Mouse (Mus musculus) stomach, postnatal 0 days (tissue): ENCODE results near the gene Rhov. TPM values are rescaled to one million over a fixed set of nuclear protein-coding genes. Genes with fewer than 3 reads are reported as not detected.

Experiments
- ATAC-seq: fragments of 200-750 bp; cut with Nextera tagmentation; 2 replicates; pipeline ENCODE4 v1.8.0; 2017; ENCODE audit not compliant: low FRiP score, low TSS enrichment
- DNase-seq: peaks from one replicate; pipeline ENCODE4 v3.0.0-alpha.2; 2016; ENCODE audit warnings: low spot score
- H3K27ac ChIP-seq: fragments of 300-500 bp; sonication (generic); replicated peaks from 2 replicates; pipeline ENCODE4 v1.5.1; 2014; ENCODE audit warnings: mild to moderate bottlenecking, control low read depth
- H3K27me3 ChIP-seq: fragments of 300-500 bp; sonication (generic); 2 replicates; pipeline ENCODE4 v1.6.1; 2014; ENCODE audit warnings: low read length; ENCODE audit not compliant: control insufficient read depth, insufficient read depth
- H3K36me3 ChIP-seq: fragments of 300-500 bp; sonication (generic); 2 replicates; pipeline ENCODE4 v1.6.1; 2014; ENCODE audit warnings: low read length, mixed read lengths; ENCODE audit not compliant: control insufficient read depth, insufficient read depth
- H3K4me1 ChIP-seq: fragments of 300-500 bp; sonication (generic); replicated peaks from 2 replicates; pipeline ENCODE4 v1.6.1; 2014; ENCODE audit warnings: antibody characterized with exemption; ENCODE audit not compliant: control insufficient read depth, insufficient read depth
- H3K4me2 ChIP-seq: fragments of 300-500 bp; sonication (generic); replicated peaks from 2 replicates; pipeline ENCODE4 v1.6.1; 2014; ENCODE audit warnings: low read depth, mild to moderate bottlenecking, control low read depth, moderate library complexity
- H3K4me3 ChIP-seq: fragments of 300-500 bp; sonication (generic); 2 replicates; pipeline ENCODE4 v1.5.1; 2014; ENCODE audit warnings: low read depth, low read length, control low read depth
- H3K9ac ChIP-seq: fragments of 300-500 bp; sonication (generic); 2 replicates; pipeline ENCODE4 v1.6.1; 2014; ENCODE audit warnings: mild to moderate bottlenecking, low read length, control low read depth, mixed read lengths
- H3K9me3 ChIP-seq: fragments of 300-500 bp; sonication (generic); 2 replicates; pipeline ENCODE4 v1.6.1; 2016; ENCODE audit warnings: low read length; ENCODE audit not compliant: control insufficient read depth
- CTCF ChIP-seq: IDR thresholded peaks from 2 replicates; pipeline ENCODE4 v1.5.1; 2016; ENCODE audit warnings: antibody characterized with exemption, low read depth, mild to moderate bottlenecking, moderate library complexity
- EP300 ChIP-seq: optimal IDR thresholded peaks from 2 replicates; pipeline ENCODE3; 2016; ENCODE audit warnings: antibody characterized with exemption
- WGBS: fragments of 180-500 bp; shearing (Covaris S2); extraction: QIAGEN DNeasy Blood & Tissue Kit; methylation state at CpG from one replicate; pipeline ENCODE4 v1.1.7; 2014; 5-methylcytosine and 5-hydroxymethylcytosine counted together
- polyA plus RNA-seq: library from polyadenylated mRNA; unstranded; fragments of >200 nt; fragmentation: Nextera tagmentation; extraction: Ambion mirVana; gene quantifications from 2 replicates; pipeline ENCODE4 v1.2.1, GENCODE M21; 2015

Gene Rhov
- polyA plus RNA-seq, result 17.0 and 19.4 TPM in 2 replicates

GRCm38 (mm10) chr2:119270643-119271331, at the start of gene Rhov:
Gene Rhov (minus strand): TSS chr2:119271272.
- no peaks in the 10 kb centered on the region for H3K4me1 ChIP-seq
- peak within 1 kb of the TSS; percentile 30 for H3K27ac ChIP-seq
- no peak for TF ChIP-seq EP300
- TF ChIP-seq CTCF, result peak; percentile 45
- H3K36me3 ChIP-seq, result no peaks in the 10 kb centered on the region
- peak within 1 kb of the TSS; percentile 95 for H3K4me2 ChIP-seq
- H3K27me3 ChIP-seq, result no peaks in the 10 kb centered on the region
- ATAC-seq (peak; percentile 80), DNase-seq (peak; percentile 88)
- under 1% methylated on average over 45 of the region's 49 CpGs for WGBS
- H3K9ac ChIP-seq, result peak within 1 kb of the TSS; percentile 70
- H3K4me3 ChIP-seq, result peak within 1 kb of the TSS; percentile 55
- H3K9me3 ChIP-seq, result no peaks in the 10 kb centered on the region

- Histone ChIP-seq H3K9me3 (no peaks in the 10 kb centered on the region), H3K27ac (no peak overlapping the region), H3K4me2 (no peak overlapping the region), H3K4me3 (no peak overlapping the region), H3K36me3 (no peaks in the 10 kb centered on the region), H3K4me1 (peaks cover 7% of the 10 kb centered on the region), H3K27me3 (0 out of 2 replicates have a peak, but pooled peaks cover 7% of the 10 kb centered on the region), H3K9ac (no peak overlapping the region)
- ATAC-seq (no peak), DNase-seq (no peak)
- 68% methylated on average over 8 of the region's 8 CpGs for WGBS
- TF ChIP-seq EP300 (no peak), CTCF (no peak)
Measured at GRCm38 (mm10) chr2:119320571-119320970, 49.5 kb upstream of the Rhov start.

GRCm38 (mm10) chr2:119318043-119318710, 47.1 kb upstream of the Rhov start:
- ATAC-seq, result peak; percentile 71
- no peaks in the 10 kb centered on the region for H3K9me3 ChIP-seq
- H3K9ac ChIP-seq, result no peak overlapping the region
- 0 out of 2 replicates have a peak, but pooled peaks cover 4% of the 10 kb centered on the region for H3K27me3 ChIP-seq
- peak overlapping the region; percentile 81 for H3K27ac ChIP-seq
- H3K36me3 ChIP-seq, result no peaks in the 10 kb centered on the region
- H3K4me2 ChIP-seq, result no peak overlapping the region
- peaks cover 7% of the 10 kb centered on the region for H3K4me1 ChIP-seq
- 61% methylated on average over 3 of the region's 3 CpGs for WGBS
- TF ChIP-seq EP300 (no peak), CTCF (no peak)
- DNase-seq, result peak; percentile 62
- no peak overlapping the region for H3K4me3 ChIP-seq

- H3K4me2 ChIP-seq, result no peak overlapping the region
- H3K27ac ChIP-seq, result no peak overlapping the region
- H3K9ac ChIP-seq, result no peak overlapping the region
- no peak overlapping the region for H3K4me3 ChIP-seq
- H3K4me1 ChIP-seq, result no peaks in the 10 kb centered on the region
- no peaks in the 10 kb centered on the region for H3K36me3 ChIP-seq
- ATAC-seq (no peak), DNase-seq (no peak)
- TF ChIP-seq EP300 (no peak), CTCF (no peak)
- no peaks in the 10 kb centered on the region for H3K9me3 ChIP-seq
- H3K27me3 ChIP-seq, result no peaks in the 10 kb centered on the region
- 76% methylated on average over 12 of the region's 12 CpGs for WGBS
Measured at GRCm38 (mm10) chr2:119314742-119315310, 43.8 kb upstream of the Rhov start.

- DNase-seq (no peak), ATAC-seq (no peak)
- Histone ChIP-seq H3K27me3 (no peaks in the 10 kb centered on the region), H3K4me1 (no peaks in the 10 kb centered on the region), H3K4me2 (no peak overlapping the region), H3K9ac (no peak overlapping the region), H3K4me3 (no peak overlapping the region), H3K27ac (no peak overlapping the region), H3K9me3 (no peaks in the 10 kb centered on the region), H3K36me3 (no peaks in the 10 kb centered on the region)
- WGBS, result 46% methylated on average over 10 of the region's 10 CpGs
- TF ChIP-seq CTCF (no peak), EP300 (no peak)
Measured at GRCm38 (mm10) chr2:119313780-119314479, 42.9 kb upstream of the Rhov start.
